Mouse (Mus musculus) right cerebral cortex, postnatal 14 days (tissue): Measurements from ENCODE around the gene Spats2l.

ENCODE experiments used
- DNase-seq: peaks from one replicate; pipeline ENCODE4 v3.0.0; 2022

Spats2l gene

DNA sequence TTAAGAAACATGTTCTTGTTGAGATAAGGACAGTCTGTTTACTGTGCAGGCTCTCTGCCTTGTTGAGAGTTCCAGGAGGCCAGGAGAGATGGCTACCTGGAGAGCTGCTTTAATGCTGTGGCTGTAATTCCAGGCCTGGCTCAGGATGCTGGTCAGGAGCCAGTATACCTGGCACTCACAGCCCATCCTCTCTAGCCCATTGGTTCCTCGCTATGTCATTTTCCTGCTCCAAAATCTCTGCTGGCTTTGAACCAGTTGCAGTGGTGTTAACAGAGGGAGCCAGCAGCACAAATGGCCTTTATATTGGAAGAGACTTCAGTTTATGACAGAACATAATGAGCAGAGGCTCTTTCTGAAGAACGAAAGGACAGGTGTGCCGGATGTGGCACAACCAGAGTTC is 127.5 kb downstream of the Spats2l start:
- no peak for DNase-seq

DNA sequence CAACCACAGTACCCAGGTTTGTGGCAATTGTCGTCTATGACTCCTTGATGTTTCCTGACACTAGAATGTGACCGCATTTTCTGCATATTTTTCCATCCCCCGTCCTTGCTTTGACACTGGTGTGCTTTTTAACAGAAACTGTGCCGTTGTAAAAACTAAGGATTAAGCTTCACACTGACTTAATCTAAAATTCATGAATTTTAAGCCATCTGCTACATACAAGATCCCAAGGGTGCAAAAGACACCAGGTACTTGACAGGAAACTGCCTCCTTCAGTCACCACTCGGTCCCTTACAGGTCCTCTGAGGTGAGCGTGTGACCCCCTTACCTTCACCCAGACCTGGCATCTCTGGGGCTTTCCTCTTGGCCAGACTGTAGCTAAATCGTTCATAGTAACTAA is 129.8 kb downstream of the Spats2l start:
- DNase-seq: no peak

DNA sequence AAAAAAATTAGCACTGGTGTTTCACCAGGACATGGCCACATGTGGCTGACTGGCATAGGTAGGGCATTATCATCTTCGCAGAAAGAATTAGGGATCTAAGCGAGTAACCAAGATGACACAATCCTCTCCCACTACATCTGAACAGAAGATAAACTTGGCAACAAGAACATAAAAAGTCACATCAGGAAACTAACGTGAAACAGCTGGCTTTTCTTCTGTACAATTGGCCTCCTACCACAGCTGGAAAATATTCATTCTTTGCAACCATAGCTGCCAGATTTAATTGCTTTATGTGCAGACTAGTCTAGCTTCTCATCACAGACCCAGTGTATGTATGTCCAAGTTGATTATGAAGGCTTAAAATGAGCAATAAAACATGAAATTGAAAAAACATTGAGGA is 131.9 kb downstream of the Spats2l start:
- DNase-seq: no peak

DNA sequence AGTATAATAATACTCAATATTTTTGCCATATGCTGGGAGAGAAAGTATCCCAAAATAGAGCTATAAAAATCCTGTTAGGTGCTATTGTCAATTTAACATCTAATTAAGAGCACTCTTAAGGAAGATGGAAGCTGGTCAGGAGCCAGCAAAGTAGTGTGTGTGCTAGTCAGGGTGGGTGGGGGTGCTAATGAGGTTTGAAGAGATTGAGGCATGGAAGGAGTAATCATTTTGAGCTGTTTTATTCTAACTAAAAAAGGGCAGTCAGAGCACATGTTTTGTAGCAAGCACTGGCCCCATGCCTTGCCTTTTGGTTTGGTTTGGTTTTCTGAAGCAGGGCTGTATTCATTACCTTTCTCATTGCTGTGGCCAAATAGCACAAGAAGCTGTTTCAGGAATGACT is 132.3 kb downstream of the Spats2l start:
- DNase-seq: no peak

DNA sequence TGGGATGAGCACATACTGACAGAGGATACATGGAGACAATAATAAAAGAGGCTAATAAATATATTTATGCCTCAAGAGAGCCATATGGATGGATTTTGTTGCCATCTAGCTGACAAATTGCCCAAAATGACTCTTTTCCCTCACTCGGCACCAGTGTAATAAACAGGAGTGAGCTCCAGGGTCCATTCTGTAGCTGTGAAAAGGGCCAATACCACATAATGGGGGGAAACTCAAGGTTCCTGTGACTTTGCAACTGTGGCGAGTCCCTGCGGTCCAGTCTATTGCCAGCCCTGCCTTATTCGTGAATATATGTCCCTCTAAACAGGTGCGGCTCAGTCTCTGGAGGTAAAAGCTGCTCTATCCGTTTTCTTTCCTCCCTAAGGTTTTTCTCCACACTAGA is 137.6 kb downstream of the Spats2l start:
- no peak for DNase-seq

DNA sequence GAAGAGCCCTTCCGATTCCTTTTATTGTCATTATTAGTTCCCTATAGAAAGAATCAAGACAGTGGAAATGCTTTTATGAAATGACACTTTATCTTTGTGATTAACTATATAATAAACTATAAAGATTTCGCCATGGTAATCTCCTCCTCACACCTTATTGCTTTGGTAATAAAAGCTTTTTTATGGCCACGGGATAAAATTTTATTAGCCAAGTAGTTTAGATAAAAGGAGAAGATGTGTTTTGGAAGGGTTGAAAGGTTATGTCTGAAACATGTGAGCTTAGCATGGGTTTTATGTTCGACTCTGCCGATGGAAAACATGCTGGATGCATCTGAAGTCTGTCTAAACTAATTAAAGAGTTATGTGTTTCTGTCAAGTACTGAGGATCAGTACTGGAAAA is 143.4 kb downstream of the Spats2l start:
- DNase-seq: no peak

DNA sequence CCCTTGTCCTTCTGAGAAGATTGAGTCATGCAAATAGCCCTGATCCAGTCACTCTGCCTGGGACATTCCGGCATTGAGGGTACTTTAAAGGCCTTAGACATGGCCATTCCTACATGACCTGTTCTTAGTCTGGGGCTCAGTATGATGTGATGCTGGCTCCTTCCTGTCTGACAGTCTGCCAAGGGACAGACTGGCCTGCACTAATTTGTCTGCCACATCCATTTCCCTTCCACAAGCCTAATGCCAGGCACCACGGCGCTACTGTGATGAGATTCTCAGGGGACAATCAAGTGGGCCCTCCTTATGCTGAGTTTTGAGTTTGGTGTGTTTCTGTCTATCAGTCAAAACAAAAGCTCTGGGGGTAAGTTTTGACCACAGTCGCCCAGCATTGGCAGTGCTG is 144.6 kb downstream of the Spats2l start:
- DNase-seq: no peak

DNA sequence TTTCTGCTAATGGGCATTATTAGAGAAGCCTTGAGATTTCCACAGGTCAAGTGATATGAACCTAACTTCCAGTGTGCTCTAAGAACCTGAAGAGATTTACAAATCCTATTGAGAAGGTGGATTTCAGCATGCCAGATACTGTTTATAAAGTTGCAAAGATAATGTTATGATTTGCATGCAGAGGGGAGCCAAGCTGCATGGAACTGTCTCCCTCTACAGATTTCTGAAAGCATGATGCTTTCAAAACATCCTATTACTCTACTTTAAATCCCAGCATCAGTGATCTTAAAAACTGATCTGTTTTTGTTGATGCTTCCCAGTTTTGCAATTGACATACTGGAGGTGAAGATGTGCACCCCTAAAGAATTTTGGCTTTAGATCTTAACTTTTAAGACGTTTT is 160.3 kb downstream of the Spats2l start:
- DNase-seq: no peak

DNA sequence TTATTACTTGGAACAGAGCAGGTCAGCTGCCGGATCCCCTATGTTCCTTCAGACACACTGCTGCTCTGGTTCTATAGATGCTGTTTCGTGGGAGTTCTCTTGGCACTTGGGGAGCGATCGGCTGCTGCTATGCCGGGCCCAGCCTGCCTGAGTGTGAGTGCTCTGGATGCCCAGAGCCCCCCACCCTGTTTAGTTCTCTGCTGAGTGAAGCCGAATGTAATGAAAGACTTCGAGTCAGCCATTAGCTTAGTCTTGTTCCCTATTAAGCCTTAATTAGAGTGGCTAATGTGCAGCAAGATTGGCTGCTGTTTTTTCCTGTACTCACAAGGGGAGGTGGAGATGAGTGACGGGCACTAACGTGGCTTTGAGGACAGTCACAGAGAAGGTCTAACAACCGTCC is 166.7 kb downstream of the Spats2l start:
- no peak for DNase-seq

DNA sequence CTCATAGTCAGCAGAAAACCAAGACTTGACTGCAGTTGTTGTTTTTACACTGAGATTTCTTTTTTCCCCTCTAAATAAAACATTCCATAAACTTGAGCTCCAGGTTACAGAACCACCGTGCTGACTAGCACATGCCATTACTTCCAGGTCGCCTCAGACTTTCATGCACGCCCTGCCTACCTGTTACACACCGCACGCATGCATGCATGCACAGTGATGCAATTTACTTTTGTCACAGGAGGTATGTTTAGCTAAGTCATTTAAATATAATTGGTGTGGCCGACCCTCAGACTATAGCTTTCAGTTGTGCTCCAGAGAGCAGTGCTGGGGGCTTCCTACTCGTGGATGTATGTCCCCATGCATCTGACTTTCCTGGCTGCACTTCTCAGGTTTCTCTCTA is 167.1 kb downstream of the Spats2l start:
- no peak for DNase-seq

DNA sequence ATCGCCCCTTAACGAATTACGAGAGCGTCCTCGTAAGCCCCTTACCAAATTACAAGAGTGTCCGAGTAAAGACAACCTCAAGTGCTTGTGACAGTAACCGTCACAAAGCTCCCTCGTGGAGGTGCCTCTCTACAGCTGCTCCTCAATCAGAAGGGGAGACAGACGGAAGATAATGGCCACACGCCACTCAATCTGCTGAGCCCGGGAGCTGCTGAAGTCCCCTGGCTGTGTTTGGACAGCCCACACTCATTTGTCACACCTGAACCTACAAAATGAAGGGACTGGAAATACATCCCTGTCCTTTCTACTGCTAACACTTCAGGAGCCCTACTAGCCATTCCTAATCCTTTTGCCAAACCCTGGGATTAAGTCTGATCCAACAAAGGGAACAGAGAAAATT is 167.8 kb downstream of the Spats2l start:
- DNase-seq: no peak

DNA sequence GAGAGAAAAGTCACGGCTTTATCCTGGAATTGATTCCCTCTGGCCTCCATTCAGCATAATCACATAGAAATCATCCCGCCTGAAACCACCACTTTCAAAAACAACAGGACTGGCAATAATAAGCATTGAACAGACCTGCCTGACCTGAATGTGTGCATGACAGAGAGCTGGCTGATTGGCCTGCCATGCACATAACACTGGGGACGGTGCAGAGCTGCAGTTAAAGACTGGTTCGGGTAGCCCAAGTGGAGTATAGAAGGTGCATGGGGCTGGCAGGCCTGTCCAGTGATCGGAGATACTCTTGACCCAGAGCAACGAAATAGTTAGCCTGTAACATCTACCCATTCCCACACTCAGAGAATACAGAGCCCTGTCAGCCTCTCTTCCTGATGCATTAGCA is 168.3 kb downstream of the Spats2l start:
- no peak for DNase-seq

DNA sequence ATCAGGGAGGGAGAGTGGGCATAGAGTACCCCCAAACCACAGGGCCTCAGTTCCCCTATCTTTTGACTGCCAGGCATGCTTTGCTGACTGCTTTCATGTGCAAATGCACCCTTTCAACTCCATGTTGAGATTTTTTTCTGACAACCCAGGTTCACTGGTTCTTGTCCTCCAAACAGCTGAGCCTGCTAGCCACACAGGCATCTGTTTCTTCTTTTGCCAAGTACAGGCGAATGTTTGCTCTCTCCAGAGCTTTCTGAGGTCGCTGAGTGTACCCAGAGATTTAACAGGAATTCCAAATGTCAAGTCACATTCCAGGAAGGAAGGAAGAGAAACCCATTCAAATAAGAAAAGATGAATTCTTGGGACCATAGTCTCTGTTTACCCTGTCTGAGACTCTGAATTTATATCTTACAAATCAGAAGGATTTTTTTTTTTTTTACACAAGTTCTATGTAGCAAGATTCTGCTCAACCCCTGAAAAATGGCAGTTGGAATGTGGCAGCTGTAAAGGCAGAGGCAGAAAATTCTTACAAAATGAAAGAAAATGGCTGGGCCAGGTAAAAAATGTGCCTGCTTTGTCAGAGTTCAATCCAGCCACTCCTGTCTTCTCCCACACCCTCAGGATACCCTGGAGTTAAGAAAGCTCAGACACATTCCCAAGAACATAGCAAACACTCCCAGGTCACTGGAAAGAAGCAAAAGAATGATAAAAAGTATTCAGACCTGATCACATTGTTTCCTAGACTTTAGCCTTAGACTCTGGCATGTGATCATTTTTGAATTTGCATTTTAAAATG is 173.8 kb downstream of the Spats2l start:
- no peak for DNase-seq

DNA sequence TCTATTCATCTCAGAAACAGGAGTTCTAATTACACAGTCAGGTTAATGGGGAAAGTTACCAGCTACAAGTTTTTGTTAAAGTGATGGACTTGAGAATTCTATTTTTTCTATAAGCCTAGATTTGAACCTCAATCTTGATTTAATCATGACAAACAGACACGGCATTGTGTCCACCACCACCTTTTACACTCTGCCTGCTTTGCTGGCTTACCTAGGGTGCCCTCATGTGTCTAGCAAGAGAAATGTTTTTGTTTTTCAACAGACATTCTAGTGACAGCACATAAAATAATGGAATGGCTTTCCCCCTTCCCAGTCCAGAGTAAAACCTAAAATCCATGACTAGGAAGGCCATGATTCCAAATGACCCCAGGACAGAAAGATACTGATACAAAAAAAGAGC is 175.2 kb downstream of the Spats2l start:
- no peak for DNase-seq

DNA sequence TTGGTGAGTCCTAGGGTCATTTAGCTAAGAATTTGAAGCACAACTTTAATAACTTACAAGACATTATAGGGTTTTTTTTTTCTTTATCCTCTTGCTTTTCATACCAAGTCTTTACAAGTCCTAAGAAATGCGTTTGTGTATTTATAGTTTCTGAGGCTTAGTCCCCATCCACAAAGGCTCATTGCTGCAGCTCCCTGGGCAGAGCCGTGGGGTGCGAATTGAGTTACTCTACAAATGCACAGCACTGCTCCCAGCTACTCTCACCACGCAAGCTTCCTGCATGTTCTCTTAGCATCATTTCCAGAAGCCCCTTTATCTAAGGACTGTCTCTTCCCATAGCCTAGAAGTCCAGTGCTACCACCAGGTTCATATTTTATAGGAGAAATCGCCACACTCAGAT is 175.8 kb downstream of the Spats2l start:
- no peak for DNase-seq

DNA sequence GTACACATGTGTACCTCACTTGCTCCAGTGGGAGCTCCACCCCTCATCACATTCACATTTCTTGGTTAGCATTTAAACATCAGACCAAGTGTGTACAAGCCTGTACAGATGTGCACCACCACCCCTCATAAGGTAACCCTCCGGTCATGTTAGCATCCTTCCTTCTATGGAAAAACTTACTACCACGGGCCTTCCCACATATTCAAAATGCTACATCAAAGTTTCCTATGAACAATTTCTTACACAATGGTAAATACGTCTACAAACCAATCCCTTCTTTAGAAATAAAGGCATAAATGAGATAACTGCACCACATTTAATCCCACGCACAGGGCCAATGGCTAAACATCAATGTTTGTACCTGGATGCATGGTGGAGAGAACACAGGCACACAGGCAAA is 178.5 kb downstream of the Spats2l start:
- no peak for DNase-seq

DNA sequence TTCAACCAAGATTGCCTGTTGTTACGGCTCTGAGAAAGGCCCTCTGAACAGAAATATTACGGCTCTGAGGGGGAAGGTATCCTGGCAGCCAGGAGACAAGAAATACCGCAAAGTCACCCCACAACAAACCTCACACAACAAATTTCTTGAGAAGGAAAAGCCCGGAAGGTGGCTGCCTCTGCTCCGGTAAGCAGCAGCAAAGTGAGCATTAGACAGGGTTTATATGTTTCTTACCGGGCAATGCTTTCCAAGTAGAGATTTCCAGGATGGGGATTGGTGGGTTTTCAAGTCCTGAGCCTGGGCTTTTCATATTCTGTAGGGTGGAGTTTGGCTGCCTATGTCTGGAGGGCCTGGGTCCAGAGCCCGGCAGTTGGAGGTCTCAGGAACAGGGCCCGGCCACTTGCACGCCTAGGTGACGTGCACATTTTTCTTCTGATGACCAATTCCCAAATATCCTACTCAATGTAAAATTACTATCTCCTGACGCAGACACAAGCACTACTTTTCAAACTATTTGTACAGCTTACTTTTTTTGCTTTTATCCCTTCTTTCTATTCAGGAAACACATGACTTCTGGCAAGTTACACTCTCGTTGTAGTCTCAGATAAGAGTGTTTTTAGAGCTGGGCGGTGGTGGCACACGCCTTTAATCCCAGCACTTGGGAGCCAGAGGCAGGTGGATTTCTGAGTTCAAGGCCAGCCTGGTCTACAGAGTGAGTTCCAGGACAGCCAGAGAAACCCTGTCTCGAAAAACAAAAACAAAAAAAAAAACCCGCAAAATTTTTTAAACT is 179.8 kb downstream of the Spats2l start:
- DNase-seq: no peak

DNA sequence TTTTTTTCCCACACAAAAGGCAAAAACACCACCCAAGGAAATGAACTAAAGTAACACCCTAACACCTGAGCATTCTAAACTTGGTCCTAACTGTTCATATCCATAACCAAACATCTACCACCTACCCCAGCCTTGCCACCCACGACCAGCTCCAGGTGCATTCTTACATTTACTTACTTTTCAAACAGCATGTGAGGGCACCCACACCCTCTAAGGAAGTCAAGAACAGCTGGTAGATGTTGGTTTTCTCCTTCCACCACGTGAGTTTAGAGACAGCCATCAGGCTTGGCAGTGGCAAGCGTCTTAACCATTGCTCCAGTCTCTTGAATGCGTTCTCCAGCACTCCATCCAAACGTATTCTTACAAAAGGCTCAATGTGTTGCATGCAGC is 180.4 kb downstream of the Spats2l start:
- DNase-seq: no peak

DNA sequence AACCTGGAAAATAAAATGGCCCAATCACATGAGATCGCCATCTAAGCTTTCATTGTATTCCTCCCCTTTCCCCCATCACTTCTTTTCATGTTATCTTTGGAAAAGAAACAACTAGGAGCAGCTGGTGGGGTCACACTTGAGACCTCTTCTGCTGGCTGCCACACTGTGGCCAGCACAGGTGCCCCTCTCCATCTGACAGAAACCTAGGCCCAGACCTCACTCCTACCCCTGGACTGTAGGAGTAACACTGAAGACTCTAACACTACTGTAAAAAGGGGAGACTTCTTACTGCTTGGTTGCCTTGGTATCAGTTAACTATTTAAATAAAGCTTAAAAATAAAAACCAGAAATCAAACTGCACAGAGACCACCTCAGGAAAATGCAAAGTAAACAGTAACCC is 181.8 kb downstream of the Spats2l start:
- no peak for DNase-seq

DNA sequence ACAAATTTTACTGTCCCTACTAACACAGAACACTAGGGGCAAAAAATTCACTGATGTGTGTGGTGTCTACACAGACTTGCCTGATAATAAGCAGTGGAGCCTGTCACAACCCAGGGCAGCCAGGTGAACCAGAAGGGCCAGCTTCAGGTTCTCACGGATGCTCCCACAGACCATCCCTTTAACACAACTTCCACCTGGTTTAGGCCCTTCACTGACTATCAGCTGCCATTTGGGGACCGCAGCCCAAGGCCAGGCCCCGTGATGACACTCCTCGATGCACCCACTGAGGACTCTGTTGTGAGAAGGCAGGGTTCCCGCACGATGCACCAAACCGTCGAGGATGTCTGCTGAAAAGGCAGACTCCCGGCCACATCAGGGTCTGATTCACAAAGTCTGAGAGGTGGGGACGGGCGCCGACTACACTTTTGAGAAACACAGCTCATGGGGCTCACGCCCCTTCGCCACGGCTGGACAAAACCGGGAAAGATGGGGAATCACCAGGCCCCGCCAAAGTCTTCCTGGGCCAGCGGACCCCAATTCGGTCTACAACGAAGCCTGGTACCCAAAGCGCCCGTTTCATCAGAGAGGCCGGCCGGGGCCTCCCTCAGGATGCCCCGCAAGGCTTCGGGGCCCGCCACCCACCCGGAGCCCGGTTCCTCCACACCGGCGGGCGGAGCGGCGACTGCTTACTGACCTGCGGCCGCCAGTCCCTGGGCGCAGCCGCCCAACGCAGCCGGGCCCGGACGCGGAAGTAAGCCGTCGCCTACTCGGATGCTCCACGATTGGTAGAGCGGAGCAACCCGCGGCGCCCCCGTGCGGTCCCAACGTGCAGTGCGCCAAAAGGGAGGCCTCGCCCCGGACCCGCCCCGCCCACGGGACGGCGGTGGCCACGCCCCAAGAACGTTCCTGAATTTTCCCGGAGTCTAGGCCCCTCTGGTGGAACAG is 195.6 kb downstream of the Spats2l start:
- DNase-seq: peak; percentile 98

DNA sequence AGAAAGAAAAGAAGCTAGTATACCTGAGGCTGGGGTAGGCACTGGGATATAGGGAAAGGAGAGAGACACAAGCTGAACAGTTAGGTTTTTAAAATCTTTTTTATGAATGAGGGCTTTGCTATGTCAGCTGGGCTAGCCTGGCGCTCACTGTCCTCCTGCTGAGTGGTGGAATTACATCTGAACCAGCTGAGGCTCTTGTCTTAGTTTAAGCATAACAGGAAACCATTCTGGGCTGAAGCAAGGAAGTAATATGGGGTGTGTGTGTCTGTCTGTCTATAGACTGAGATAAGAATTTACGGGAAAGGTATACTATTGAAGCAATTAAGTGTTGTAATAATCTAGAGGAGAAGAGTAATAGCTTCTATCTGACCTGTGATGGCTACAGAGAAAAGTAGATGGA is 197.6 kb downstream of the Spats2l start:
- DNase-seq: no peak

DNA sequence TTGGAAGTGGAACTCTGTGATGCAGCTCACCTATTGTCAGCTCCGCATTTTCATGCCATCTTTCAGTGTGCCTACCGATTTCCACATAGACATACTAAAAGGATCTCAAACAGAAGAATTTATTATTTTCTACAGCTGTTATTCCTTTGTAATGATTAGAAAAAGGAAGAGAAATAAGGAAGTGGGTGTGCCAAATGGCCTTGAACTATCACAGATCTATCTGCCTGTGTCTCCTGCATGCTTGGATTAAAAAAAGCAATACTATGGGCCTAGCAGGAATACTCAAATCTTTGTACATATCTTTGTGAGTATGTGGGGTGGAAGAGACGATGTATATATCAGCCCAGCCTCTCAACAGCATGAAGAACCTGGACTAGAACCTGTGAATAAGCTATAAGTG is 202.9 kb downstream of the Spats2l start:
- no peak for DNase-seq

DNA sequence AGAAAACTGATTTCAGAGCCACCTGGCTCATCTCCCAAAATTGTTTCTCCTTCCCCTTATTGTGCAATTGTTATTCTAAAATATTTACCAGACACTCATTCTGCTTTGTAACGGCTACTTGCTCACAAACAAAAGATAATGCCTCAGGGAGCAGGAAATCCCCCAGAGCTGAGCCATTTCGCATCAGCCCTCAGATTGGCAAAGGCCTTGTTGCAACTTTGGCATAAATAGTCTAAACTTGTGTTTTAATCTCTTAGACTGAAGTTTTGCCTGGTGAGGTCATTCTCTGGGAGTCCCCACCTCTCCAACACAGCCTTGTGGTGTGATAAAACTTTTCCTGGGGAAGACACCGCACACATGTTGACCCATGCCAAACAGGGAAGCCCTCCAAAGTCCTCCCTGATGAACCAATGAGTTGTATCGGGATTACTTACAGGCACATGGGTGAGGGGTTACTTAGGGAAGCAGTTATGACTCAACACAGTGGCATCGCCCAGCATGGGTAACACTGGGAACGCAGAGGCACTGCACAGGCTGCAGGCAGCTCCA is 215.2 kb downstream of the Spats2l start:
- no peak for DNase-seq
